Mouse (Mus musculus) CH12.LX (cell line): ENCODE results near the gene Adamts7. TPM values are rescaled to one million over a fixed set of nuclear protein-coding genes. Genes with fewer than 3 reads are reported as not detected.

Experiments used
- DNase-seq: peaks from one replicate; pipeline ENCODE4 v3.0.0-alpha.2; 2013; ENCODE audit errors: extremely low read depth
- H3K27ac ChIP-seq: 2 replicates; pipeline ENCODE4 v1.5.1; 2012; ENCODE audit warnings: low read depth, mild to moderate bottlenecking, control low read depth, moderate library complexity; ENCODE audit not compliant: insufficient read depth
- H3K27me3 ChIP-seq: replicated peaks from 2 replicates; pipeline ENCODE3; 2012; ENCODE audit warnings: inconsistent platforms
- H3K36me3 ChIP-seq, 2 experiments: replicated peaks in 1 of 2; 2 replicates each; pipeline versions ENCODE3 to v1.6.1; 2012; ENCODE audit warnings: inconsistent platforms in 1 of 2, low read length in 1 of 2, mild to moderate bottlenecking in 1 of 2, mixed read lengths in 1 of 2, moderate library complexity in 1 of 2; ENCODE audit not compliant: control insufficient read depth in 1 of 2, insufficient read depth in 1 of 2
- H3K4me1 ChIP-seq, 2 experiments: 2 replicates each; pipeline ENCODE4 v1.6.1; 2012; ENCODE audit warnings: inconsistent platforms in 1 of 2, moderate library complexity in 1 of 2; ENCODE audit not compliant: insufficient read depth in 2 of 2, control insufficient read depth in 1 of 2
- H3K4me2 ChIP-seq: 2 replicates; pipeline ENCODE4 v1.6.1; 2012; ENCODE audit warnings: low read depth, mild to moderate bottlenecking, control low read depth; ENCODE audit not compliant: poor library complexity, insufficient read depth, severe bottlenecking
- H3K4me3 ChIP-seq, 3 experiments: fragments of 150-350 bp in 1 of 3; sonication (generic) in 1 of 3; replicated peaks in 1 of 3; 2 replicates each; pipeline versions ENCODE3 to v1.5.1; 2011 to 2012; ENCODE audit warnings: low read depth in 2 of 3, low read length in 2 of 3, mild to moderate bottlenecking in 2 of 3, moderate library complexity in 2 of 3, control low read depth in 1 of 3, improper control_type of control experiment in 1 of 3, inconsistent platforms in 1 of 3, mixed read lengths in 1 of 3; ENCODE audit not compliant: poor library complexity in 1 of 3
- H3K79me2 ChIP-seq: replicated peaks from 2 replicates; pipeline ENCODE4 v1.6.1; 2012; ENCODE audit warnings: mild to moderate bottlenecking, moderate library complexity; ENCODE audit not compliant: control insufficient read depth, poor library complexity, insufficient read depth, severe bottlenecking; ENCODE audit errors: extremely low read depth
- H3K9ac ChIP-seq: 2 replicates; pipeline ENCODE4 v1.6.1; 2012; ENCODE audit warnings: low read depth, mild to moderate bottlenecking, control low read depth, moderate library complexity; ENCODE audit not compliant: insufficient read depth
- H3K9me3 ChIP-seq: replicated peaks from 2 replicates; pipeline ENCODE3; 2012; ENCODE audit warnings: low read length, inconsistent platforms, mixed read lengths
- BHLHE40 ChIP-seq: IDR thresholded peaks from 2 replicates; pipeline ENCODE4 v1.6.1; 2011; ENCODE audit warnings: mild to moderate bottlenecking, low read depth, low read length, improper control_type of control experiment
- CHD1 ChIP-seq: IDR thresholded peaks from 2 replicates; pipeline ENCODE4 v1.6.1; 2012; ENCODE audit warnings: low read depth, low read length, improper control_type of control experiment, inconsistent platforms
- CHD2 ChIP-seq: IDR thresholded peaks from 2 replicates; pipeline ENCODE4 v1.6.1; 2011; ENCODE audit warnings: low read length, improper control_type of control experiment
- CTCF ChIP-seq, 2 experiments: IDR thresholded peaks in 1 of 2; conservative IDR thresholded peaks in 1 of 2; 2 replicates each; pipeline ENCODE4 v1.5.1; 2011 to 2012; ENCODE audit warnings: low read depth in 2 of 2, low read length in 2 of 2, improper control_type of control experiment in 1 of 2, inconsistent platforms in 1 of 2, mild to moderate bottlenecking in 1 of 2, moderate library complexity in 1 of 2
- E2F4 ChIP-seq: IDR thresholded peaks from 2 replicates; pipeline ENCODE4 v1.6.1; 2011; ENCODE audit warnings: low read depth, low read length, improper control_type of control experiment; ENCODE audit not compliant: insufficient replicate concordance
- ELF1 ChIP-seq: IDR thresholded peaks from 2 replicates; pipeline ENCODE4 v1.6.1; 2014; ENCODE audit warnings: low read depth, mild to moderate bottlenecking, inconsistent platforms, low read length, improper control_type of control experiment
- EP300 ChIP-seq: IDR thresholded peaks from 2 replicates; pipeline ENCODE4 v1.6.1; 2011; ENCODE audit warnings: low read length, improper control_type of control experiment
- ETS1 ChIP-seq: conservative IDR thresholded peaks from 2 replicates; pipeline ENCODE4 v1.6.1; 2012; ENCODE audit warnings: low read depth, mild to moderate bottlenecking, inconsistent platforms, low read length, improper control_type of control experiment, moderate library complexity
- GABPA ChIP-seq: IDR thresholded peaks from 2 replicates; pipeline ENCODE4 v1.6.1; 2012; ENCODE audit warnings: low read depth, low read length, improper control_type of control experiment, inconsistent platforms; ENCODE audit not compliant: insufficient replicate concordance
- HCFC1 ChIP-seq: IDR thresholded peaks from 2 replicates; pipeline ENCODE4 v1.6.1; 2012; ENCODE audit warnings: low read depth, mild to moderate bottlenecking, inconsistent platforms, low read length, improper control_type of control experiment
- IRF4 ChIP-seq: IDR thresholded peaks from 2 replicates; pipeline ENCODE4 v1.6.1; 2014; ENCODE audit warnings: low read depth, mild to moderate bottlenecking, inconsistent platforms, low read length, improper control_type of control experiment
- JUN ChIP-seq: IDR thresholded peaks from 2 replicates; pipeline ENCODE4 v1.6.1; 2011; ENCODE audit warnings: low read depth, mild to moderate bottlenecking, low read length, improper control_type of control experiment, moderate library complexity; ENCODE audit not compliant: insufficient read depth
- JUND ChIP-seq: conservative IDR thresholded peaks from 2 replicates; pipeline ENCODE4 v1.6.1; 2011; ENCODE audit warnings: low read depth, low read length, improper control_type of control experiment
- KAT2A ChIP-seq: IDR thresholded peaks from 2 replicates; pipeline ENCODE4 v1.6.1; 2012; ENCODE audit warnings: low read length, improper control_type of control experiment, inconsistent platforms; ENCODE audit not compliant: insufficient replicate concordance
- MAFK ChIP-seq: IDR thresholded peaks from 2 replicates; pipeline ENCODE4 v1.6.1; 2011; ENCODE audit warnings: low read length, improper control_type of control experiment; ENCODE audit not compliant: insufficient replicate concordance
- MAX ChIP-seq: IDR thresholded peaks from 2 replicates; pipeline ENCODE4 v1.6.1; 2011; ENCODE audit warnings: low read length, improper control_type of control experiment
- MAZ ChIP-seq: IDR thresholded peaks from 2 replicates; pipeline ENCODE4 v1.6.1; 2012; ENCODE audit warnings: low read depth, mild to moderate bottlenecking, inconsistent platforms, low read length, improper control_type of control experiment, moderate library complexity
- MEF2A ChIP-seq: IDR thresholded peaks from 2 replicates; pipeline ENCODE4 v1.6.1; 2014; ENCODE audit warnings: low read depth, mild to moderate bottlenecking, inconsistent platforms, low read length, improper control_type of control experiment, borderline replicate concordance
- MXI1 ChIP-seq: IDR thresholded peaks from 2 replicates; pipeline ENCODE4 v1.6.1; 2011; ENCODE audit warnings: mild to moderate bottlenecking, low read depth, low read length, improper control_type of control experiment
- MYC ChIP-seq: IDR thresholded peaks from 2 replicates; pipeline ENCODE4 v1.6.1; 2011; ENCODE audit warnings: low read depth, mild to moderate bottlenecking, improper control_type of control experiment, low read length
- NELFE ChIP-seq: IDR thresholded peaks from 2 replicates; pipeline ENCODE4 v1.6.1; 2011; ENCODE audit warnings: low read depth, low read length, improper control_type of control experiment
- NRF1 ChIP-seq: IDR thresholded peaks from 2 replicates; pipeline ENCODE4 v1.6.1; 2014; ENCODE audit warnings: low read depth, mild to moderate bottlenecking, inconsistent platforms, low read length, improper control_type of control experiment, moderate library complexity
- PAX5 ChIP-seq: IDR thresholded peaks from 2 replicates; pipeline ENCODE4 v1.6.1; 2012; ENCODE audit warnings: low read length, inconsistent platforms, mixed read lengths
- POLR2A ChIP-seq: IDR thresholded peaks from 2 replicates; pipeline ENCODE4 v1.6.1; 2011; ENCODE audit warnings: low read depth, mild to moderate bottlenecking, improper control_type of control experiment, low read length
- POLR2AphosphoS2 ChIP-seq: IDR thresholded peaks from 2 replicates; pipeline ENCODE4 v1.6.1; 2011; ENCODE audit warnings: low read depth, low read length, improper control_type of control experiment
- RAD21 ChIP-seq: IDR thresholded peaks from 2 replicates; pipeline ENCODE4 v1.6.1; 2011; ENCODE audit warnings: low read depth, mild to moderate bottlenecking, low read length, improper control_type of control experiment, moderate library complexity
- RCOR1 ChIP-seq: conservative IDR thresholded peaks from 2 replicates; pipeline ENCODE4 v1.6.1; 2012; ENCODE audit warnings: low read depth, mild to moderate bottlenecking, inconsistent platforms, low read length, improper control_type of control experiment
- SIN3A ChIP-seq: IDR thresholded peaks from 2 replicates; pipeline ENCODE4 v1.6.1; 2012; ENCODE audit warnings: low read length, improper control_type of control experiment, inconsistent platforms
- SMC3 ChIP-seq: IDR thresholded peaks from 2 replicates; pipeline ENCODE4 v1.6.1; 2011; ENCODE audit warnings: low read depth, low read length, improper control_type of control experiment
- TBP ChIP-seq: conservative IDR thresholded peaks from 2 replicates; pipeline ENCODE4 v1.6.1; 2011; ENCODE audit warnings: low read depth, low read length, improper control_type of control experiment
- TCF12 ChIP-seq: IDR thresholded peaks from 2 replicates; pipeline ENCODE4 v1.6.1; 2014; ENCODE audit warnings: low read depth, mild to moderate bottlenecking, inconsistent platforms, low read length, improper control_type of control experiment
- UBTF ChIP-seq: IDR thresholded peaks from 2 replicates; pipeline ENCODE4 v1.6.1; 2012; ENCODE audit warnings: low read depth, mild to moderate bottlenecking, inconsistent platforms, low read length, improper control_type of control experiment, moderate library complexity
- USF1 ChIP-seq: IDR thresholded peaks from 2 replicates; pipeline ENCODE4 v1.6.1; 2014; ENCODE audit warnings: low read depth, mild to moderate bottlenecking, inconsistent platforms, low read length, improper control_type of control experiment
- USF2 ChIP-seq: conservative IDR thresholded peaks from 2 replicates; pipeline ENCODE4 v1.6.1; 2011; ENCODE audit warnings: low read depth, low read length, improper control_type of control experiment
- ZC3H11A ChIP-seq: IDR thresholded peaks from 2 replicates; pipeline ENCODE4 v1.6.1; 2012; ENCODE audit warnings: low read depth, mild to moderate bottlenecking, inconsistent platforms, low read length, improper control_type of control experiment
- ZKSCAN1 ChIP-seq: IDR thresholded peaks from 2 replicates; pipeline ENCODE4 v1.6.1; 2012; ENCODE audit warnings: low read depth, inconsistent platforms, low read length, improper control_type of control experiment, borderline replicate concordance
- ZMIZ1 ChIP-seq: IDR thresholded peaks from 2 replicates; pipeline ENCODE4 v1.6.1; 2012; ENCODE audit warnings: low read depth, mild to moderate bottlenecking, inconsistent platforms, low read length, improper control_type of control experiment
- ZNF384 ChIP-seq: IDR thresholded peaks from 2 replicates; pipeline ENCODE4 v1.6.1; 2012; ENCODE audit warnings: low read depth, low read length, improper control_type of control experiment, inconsistent platforms
- dilution Hi-C: fragments of 300-500 bp; cut with MboI; formaldehyde crosslinking; loops from 2 replicates; pipeline ENCODE4 v1.14.3; 2020; ENCODE audit warnings: low sequenced_read_pairs; ENCODE audit not compliant: extremely low pct_unique_long_range_greater_than_20kb, extremely low pct_ligation_motif_present
- in situ Hi-C: fragments of 300-500 bp; cut with MboI; formaldehyde crosslinking; loops from 3 replicates; pipeline ENCODE4 v1.14.3; 2019; ENCODE audit warnings: low sequenced_read_pairs, low pct_ligation_motif_present, low pct_unique_long_range_greater_than_20kb, mixed read lengths
- polyA plus RNA-seq: library from polyadenylated mRNA; unstranded; fragments of >175 nt; gene quantifications from 2 replicates; pipeline ENCODE4 v1.2.1, GENCODE M21; 2012; ENCODE audit warnings: low read depth; ENCODE audit not compliant: insufficient read length
- total RNA-seq, 2 experiments: library from RNA; depleted of rRNA; stranded (reverse); fragments of 300-350 nt in 1 of 2; fragments of >200 nt in 1 of 2; gene quantifications; 2 replicates each; pipeline ENCODE4 v1.2.3; 2012 to 2014

The Adamts7 gene
- total RNA-seq (2012; rRNA removed), result 9.2 and 13.8 TPM in 2 replicates
- total RNA-seq (2014; rRNA removed), result 4.7 and 5.4 TPM in 2 replicates
- 15.3 and 15.7 TPM in 2 replicates for polyA plus RNA-seq

GRCm38 (mm10) chr9:90162926-90163748, at the start of gene Adamts7:
TSS of gene Adamts7 (plus strand) at chr9:90163069.
- in situ Hi-C loops, result loop anchor here (5.0 kb wide), 1 partner anchor 36 kb away; no protein-coding TSS in a partner anchor

GRCm38 (mm10) chr9:90113151-90113550, 49.7 kb upstream of the Adamts7 start:
- peak overlapping the region; percentile 96 for H3K4me2 ChIP-seq
- no peaks in the 10 kb centered on the region for H3K27me3 ChIP-seq
- in situ Hi-C loops, result loop anchor here (5.0 kb wide), 1 partner anchor 84 kb away; no protein-coding TSS in a partner anchor
- peaks cover 4 to 38% of the 10 kb centered on the region in 2 experiments for H3K4me1 ChIP-seq
- H3K9ac ChIP-seq, result peak overlapping the region; percentile 80
- no peaks in the 10 kb centered on the region for H3K9me3 ChIP-seq
- H3K36me3 ChIP-seq, result peaks cover 8 to 16% of the 10 kb centered on the region in 2 experiments
- H3K27ac ChIP-seq, result 0 out of 2 replicates have a peak overlapping the region, but pooled peaks have one; percentile 11
- DNase-seq, result no peak
- dilution Hi-C loops, result no loop called here
- H3K79me2 ChIP-seq, result peaks cover 54% of the 10 kb centered on the region
- TF ChIP-seq CHD1, result 0 out of 2 replicates have a peak, but pooled peaks have one; percentile 43
- TF ChIP-seq RAD21, result no peak
- no peak for TF ChIP-seq JUND
- TF ChIP-seq EP300, result no peak
- peak overlapping the region; percentile 86 to 99 (median 89) for H3K4me3 ChIP-seq

More at GRCm38 (mm10) chr9:90162926-90163748, at the start of gene Adamts7:
- H3K4me3 ChIP-seq, result peak within 1 kb of the TSS; percentile 68 to 78 (median 69)
- peak within 1 kb of the TSS; percentile 69 for H3K9ac ChIP-seq
- peak within 1 kb of the TSS; percentile 6 for H3K27ac ChIP-seq
- peak within 1 kb of the TSS; percentile 9 for H3K4me2 ChIP-seq
- H3K79me2 ChIP-seq, result peaks cover 2% of the 10 kb centered on the region; the same call in 1 of the 2 replicates
- peaks cover under 1% of the 10 kb centered on the region for H3K9me3 ChIP-seq
- peaks cover 2% of the 10 kb centered on the region for H3K27me3 ChIP-seq
- DNase-seq, result no peak
- peaks cover 10 to 35% of the 10 kb centered on the region in 2 experiments for H3K4me1 ChIP-seq
- TF ChIP-seq SIN3A (no peak), POLR2AphosphoS2 (no peak), BHLHE40 (no peak), ZKSCAN1 (no peak), SMC3 (no peak), TBP (no peak), JUN (no peak), HCFC1 (no peak), MYC (no peak), ZMIZ1 (no peak), CTCF (conservative IDR thresholded peaks at IDR 0.05 in 1 of 2, IDR thresholded peaks at IDR 0.05 in 1 of 2; ENCODE audit: low read depth in 2 of 2, low read length in 2 of 2) (no peak), NRF1 (no peak), MAFK (no peak), RAD21 (no peak), MEF2A (no peak; the same call in 1 of the 2 replicates), NELFE (no peak), TCF12 (peak; percentile 10; the same call in 1 of the 2 replicates), JUND (no peak), PAX5 (no peak), ZC3H11A (no peak), POLR2A (no peak), USF1 (no peak), IRF4 (no peak), RCOR1 (no peak), MAX (0 out of 2 replicates have a peak, but pooled peaks have one; percentile 23), GABPA (no peak), EP300 (no peak), UBTF (0 out of 2 replicates have a peak, but pooled peaks have one; percentile 74), MAZ (no peak), USF2 (no peak), CHD1 (no peak), KAT2A (no peak), ELF1 (0 out of 2 replicates have a peak, but pooled peaks have one; percentile 36), CHD2 (no peak; the same call in 1 of the 2 replicates), ZNF384 (no peak), MXI1 (peak; percentile 65; the same call in 1 of the 2 replicates), E2F4 (no peak), ETS1 (no peak)
- dilution Hi-C loops, result no loop called here
- H3K36me3 ChIP-seq, result peaks cover 0 to 4% of the 10 kb centered on the region in 2 experiments
